Mouse (Mus musculus) heart, postnatal 0 days (tissue): ENCODE measurements around the gene Ralgps1. TPM values are rescaled to one million over a fixed set of nuclear protein-coding genes. Genes with fewer than 3 reads are reported as not detected.

Source experiments
- ATAC-seq: fragments of 200-750 bp; cut with Nextera tagmentation; 2 replicates; pipeline ENCODE4 v1.8.0; 2017; ENCODE audit warnings: low read depth, moderate number of reproducible peaks, moderate library complexity; ENCODE audit not compliant: insufficient read depth
- DNase-seq: peaks from one replicate; pipeline ENCODE4 v3.0.0-alpha.2; 2016; ENCODE audit warnings: low spot score
- H3K27ac ChIP-seq: fragments of 300-500 bp; sonication (generic); 2 replicates; pipeline ENCODE4 v1.5.1; 2014; ENCODE audit warnings: low read depth, mild to moderate bottlenecking
- H3K27me3 ChIP-seq: fragments of 300-500 bp; sonication (generic); 2 replicates; pipeline ENCODE4 v1.6.1; 2014; ENCODE audit warnings: low read length, mixed read lengths; ENCODE audit not compliant: control insufficient read depth, insufficient read depth
- H3K36me3 ChIP-seq: fragments of 300-500 bp; sonication (generic); replicated peaks from 2 replicates; pipeline ENCODE4 v1.6.1; 2014; ENCODE audit warnings: low read length, mixed read lengths; ENCODE audit not compliant: control insufficient read depth, insufficient read depth
- H3K4me1 ChIP-seq: fragments of 300-500 bp; sonication (generic); 2 replicates; pipeline ENCODE4 v1.6.1; 2014; ENCODE audit warnings: antibody characterized with exemption; ENCODE audit not compliant: control insufficient read depth, insufficient read depth
- H3K4me2 ChIP-seq: fragments of 300-500 bp; sonication (generic); 2 replicates; pipeline ENCODE4 v1.6.1; 2014; ENCODE audit warnings: low read depth, mild to moderate bottlenecking, low read length, moderate library complexity
- H3K4me3 ChIP-seq: fragments of 300-500 bp; sonication (generic); 2 replicates; pipeline ENCODE4 v1.5.1; 2014; ENCODE audit warnings: low read depth, low read length
- H3K9ac ChIP-seq: fragments of 300-500 bp; sonication (generic); replicated peaks from 2 replicates; pipeline ENCODE4 v1.6.1; 2014; ENCODE audit warnings: low read depth, low read length, mixed read lengths
- H3K9me3 ChIP-seq: fragments of 300-500 bp; sonication (generic); replicated peaks from 2 replicates; pipeline ENCODE4 v1.6.1; 2016; ENCODE audit warnings: low read length; ENCODE audit not compliant: control insufficient read depth
- CTCF ChIP-seq: IDR thresholded peaks from 2 replicates; pipeline ENCODE4 v1.5.1; 2016; ENCODE audit warnings: antibody characterized with exemption, control low read depth, low read depth
- EP300 ChIP-seq: IDR thresholded peaks from 2 replicates; pipeline ENCODE4 v1.6.1; 2016; ENCODE audit warnings: antibody characterized with exemption, low read depth
- WGBS: fragments of 180-500 bp; shearing (Covaris S2); extraction: QIAGEN DNeasy Blood & Tissue Kit; methylation state at CpG from one replicate; pipeline ENCODE4 v1.1.7; 2014; 5-methylcytosine and 5-hydroxymethylcytosine counted together
- polyA plus RNA-seq: library from polyadenylated mRNA; unstranded; fragments of >200 nt; fragmentation: Nextera tagmentation; extraction: Ambion mirVana; gene quantifications from 2 replicates; pipeline ENCODE4 v1.2.1, GENCODE M21; 2015
- total RNA-seq: library from RNA; depleted of rRNA; stranded (reverse); fragments of >200 nt; gene quantifications from 2 replicates; pipeline ENCODE4 v1.2.3, GENCODE M21; 2014; ENCODE audit warnings: low replicate concordance

Ralgps1 gene
- total and polyA plus RNA-seq, 2 experiments from 2014 or later: 3.2 to 6.9 TPM

DNA sequence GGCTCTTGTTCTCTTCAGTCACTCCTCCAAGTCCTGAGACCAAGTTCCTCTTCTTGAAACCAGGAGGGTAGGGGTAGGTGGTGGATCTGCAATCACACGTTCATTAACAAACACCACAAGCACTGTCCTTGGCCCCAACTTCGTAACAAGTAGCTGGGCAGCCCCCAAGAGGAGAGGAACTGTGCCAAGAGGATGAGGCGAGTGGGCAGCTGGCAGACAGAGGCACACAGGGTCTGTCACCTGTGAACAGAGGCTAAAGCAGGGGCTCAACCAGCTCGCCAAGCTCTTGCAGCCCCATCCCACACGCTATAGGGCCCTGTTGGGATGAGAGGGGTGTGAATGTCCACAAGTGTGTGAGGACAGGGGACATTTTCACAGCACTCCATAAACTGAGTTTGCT is 24.5 kb downstream of the Ralgps1 start:
- ATAC-seq: no peak
- H3K9me3 ChIP-seq: no peaks in the 10 kb centered on the region
- H3K27me3 ChIP-seq: no peaks in the 10 kb centered on the region
- DNase-seq: no peak
- H3K36me3 ChIP-seq: no peaks in the 10 kb centered on the region
- TF ChIP-seq CTCF: no peak
- no peak overlapping the region for H3K9ac ChIP-seq
- no peak overlapping the region for H3K4me2 ChIP-seq
- H3K4me3 ChIP-seq: no peak overlapping the region
- no peak overlapping the region for H3K27ac ChIP-seq
- WGBS: 73% methylated on average over 5 of the region's 5 CpGs
- H3K4me1 ChIP-seq: peaks cover 16% of the 10 kb centered on the region

DNA sequence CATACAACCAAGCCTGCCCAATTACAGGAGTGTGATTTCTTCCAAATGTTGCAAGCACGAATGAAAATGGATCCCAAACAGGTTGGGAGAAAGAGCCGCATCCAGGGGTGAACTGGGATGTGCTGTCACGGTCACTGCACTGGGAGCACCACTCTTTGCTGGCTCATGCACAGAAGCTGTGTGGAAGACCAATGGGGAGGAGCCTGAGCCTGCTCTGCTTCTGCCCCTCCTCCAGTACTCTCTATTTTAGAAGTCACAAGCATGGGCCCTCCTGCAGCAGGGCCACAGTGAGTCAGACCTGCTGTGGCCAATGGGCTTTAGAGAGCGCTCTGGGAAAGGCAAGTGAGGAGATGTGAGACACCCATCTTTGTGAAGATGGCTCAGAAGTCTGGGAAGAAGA is 25.3 kb downstream of the Ralgps1 start:
- no peaks in the 10 kb centered on the region for H3K36me3 ChIP-seq
- H3K9me3 ChIP-seq: no peaks in the 10 kb centered on the region
- H3K4me1 ChIP-seq: peaks cover 16% of the 10 kb centered on the region
- H3K27me3 ChIP-seq: no peaks in the 10 kb centered on the region
- ATAC-seq (0 out of 2 replicates have a peak, but pooled peaks have one; percentile 31), DNase-seq (no peak)
- no peak overlapping the region for H3K4me3 ChIP-seq
- H3K27ac ChIP-seq: peak overlapping the region; percentile 39; the same call in 1 of the 2 replicates
- no peak for TF ChIP-seq CTCF
- no peak for TF ChIP-seq EP300
- H3K9ac ChIP-seq: no peak overlapping the region
- no peak overlapping the region for H3K4me2 ChIP-seq
- WGBS: 61% methylated on average over 4 of the region's 4 CpGs

DNA sequence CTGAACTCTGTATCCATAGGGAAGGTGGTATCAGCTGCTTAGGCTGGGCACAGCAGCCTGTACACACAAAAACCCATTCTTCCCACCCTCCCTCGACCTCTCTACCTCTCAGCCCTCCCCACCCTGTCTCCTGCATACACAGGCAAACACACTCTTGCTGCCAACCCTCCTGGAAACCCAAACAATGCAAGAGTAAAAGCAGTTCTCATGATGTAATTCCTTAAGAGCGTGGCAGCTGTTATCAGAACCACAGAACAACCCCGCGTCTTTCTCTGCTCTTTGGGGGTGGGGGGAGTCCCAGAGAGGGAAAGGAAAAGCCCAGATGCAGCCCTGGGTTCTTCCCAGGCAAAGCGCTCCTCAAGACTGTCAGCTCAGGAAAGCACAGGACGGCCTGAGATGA is 25.8 kb downstream of the Ralgps1 start:
- no peak for TF ChIP-seq CTCF
- no peak for TF ChIP-seq EP300
- Histone ChIP-seq H3K27ac (0 out of 2 replicates have a peak overlapping the region, but pooled peaks have one; percentile 39), H3K9me3 (no peaks in the 10 kb centered on the region), H3K9ac (no peak overlapping the region), H3K4me1 (peaks cover 16% of the 10 kb centered on the region), H3K27me3 (no peaks in the 10 kb centered on the region), H3K36me3 (no peaks in the 10 kb centered on the region), H3K4me2 (no peak overlapping the region), H3K4me3 (no peak overlapping the region)
- 0 out of 2 replicates have a peak, but pooled peaks have one; percentile 21 for ATAC-seq
- 23% methylated on average over 6 of the region's 6 CpGs for WGBS
- no peak for DNase-seq

- Histone ChIP-seq H3K9ac (no peak overlapping the region), H3K9me3 (no peaks in the 10 kb centered on the region), H3K27me3 (no peaks in the 10 kb centered on the region), H3K36me3 (no peaks in the 10 kb centered on the region), H3K4me3 (no peak overlapping the region), H3K4me2 (no peak overlapping the region), H3K27ac (no peak overlapping the region), H3K4me1 (peaks cover 16% of the 10 kb centered on the region)
- WGBS: 63% methylated on average over 3 of the region's 3 CpGs
- ATAC-seq: no peak
- TF ChIP-seq CTCF (no peak), EP300 (no peak)
- DNase-seq: no peak
These were observed 27.9 kb downstream of the Ralgps1 start for GRCm38 (mm10) chr2:33343413-33343812.

DNA sequence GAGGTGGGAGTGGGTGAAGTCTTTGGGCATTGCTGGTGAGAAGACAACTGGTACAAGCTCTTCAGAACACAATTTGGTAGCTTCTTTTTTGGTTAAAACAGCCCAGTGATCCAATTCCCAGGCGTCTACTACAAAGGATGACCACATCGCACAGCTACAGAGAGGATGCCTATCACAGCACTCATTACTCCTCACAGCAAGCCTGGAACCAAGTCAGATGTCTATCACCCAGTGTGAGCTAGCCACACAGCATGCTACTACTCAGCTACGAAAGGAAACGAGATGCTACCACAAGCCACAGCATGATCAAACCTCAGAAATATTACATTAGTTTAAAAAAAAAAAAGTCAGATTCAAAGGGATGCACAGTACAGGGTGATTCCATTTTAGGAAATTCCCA is 29.1 kb downstream of the Ralgps1 start:
- Histone ChIP-seq H3K36me3 (no peaks in the 10 kb centered on the region), H3K9me3 (no peaks in the 10 kb centered on the region), H3K4me1 (peaks cover 16% of the 10 kb centered on the region), H3K27ac (no peak overlapping the region), H3K4me3 (no peak overlapping the region), H3K9ac (no peak overlapping the region), H3K4me2 (no peak overlapping the region), H3K27me3 (no peaks in the 10 kb centered on the region)
- 67% methylated on average over 4 of the region's 4 CpGs for WGBS
- DNase-seq (no peak), ATAC-seq (no peak)
- TF ChIP-seq EP300 (no peak), CTCF (no peak)

DNA sequence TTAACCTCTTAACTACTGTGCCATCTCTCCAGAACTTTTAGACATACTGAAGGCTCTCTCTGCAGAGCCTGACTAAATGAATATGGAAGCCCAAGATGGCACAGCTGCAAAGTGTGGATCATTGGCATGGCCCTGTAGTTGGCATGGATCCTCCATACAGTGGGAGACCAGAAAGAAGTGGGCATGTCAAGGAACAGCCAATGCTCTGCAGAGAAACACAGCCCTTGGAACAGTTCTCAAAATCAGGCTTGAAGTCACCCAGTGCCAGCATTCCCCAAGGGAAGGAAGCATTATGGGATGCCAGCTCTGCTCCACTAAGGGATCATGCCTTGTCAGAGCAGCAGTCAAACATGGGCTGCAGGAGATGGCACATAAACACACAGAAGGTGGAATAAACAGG is 35.5 kb downstream of the Ralgps1 start:
- DNase-seq: no peak
- H3K27me3 ChIP-seq: no peaks in the 10 kb centered on the region
- no peak overlapping the region for H3K27ac ChIP-seq
- no peaks in the 10 kb centered on the region for H3K4me1 ChIP-seq
- 0 out of 2 replicates have a peak, but pooled peaks cover 5% of the 10 kb centered on the region for H3K9me3 ChIP-seq
- H3K9ac ChIP-seq: no peak overlapping the region
- H3K4me2 ChIP-seq: no peak overlapping the region
- TF ChIP-seq EP300 (no peak), CTCF (no peak)
- no peak for ATAC-seq
- H3K36me3 ChIP-seq: peaks cover 14% of the 10 kb centered on the region
- no peak overlapping the region for H3K4me3 ChIP-seq
